Mouse (Mus musculus) skeletal muscle tissue, postnatal 0 days (tissue): Measurements from ENCODE around the gene Galr2. TPM values are rescaled to one million over a fixed set of nuclear protein-coding genes. Genes with fewer than 3 reads are reported as not detected.

Experiments used
- polyA plus RNA-seq: library from polyadenylated mRNA; unstranded; fragments of >200 nt; fragmentation: Nextera tagmentation; extraction: Ambion mirVana; gene quantifications from 2 replicates; pipeline ENCODE4 v1.2.1, GENCODE M21; 2015

The Galr2 gene
- polyA plus RNA-seq = 0.37 and 0.53 TPM in 2 replicates

DNA sequence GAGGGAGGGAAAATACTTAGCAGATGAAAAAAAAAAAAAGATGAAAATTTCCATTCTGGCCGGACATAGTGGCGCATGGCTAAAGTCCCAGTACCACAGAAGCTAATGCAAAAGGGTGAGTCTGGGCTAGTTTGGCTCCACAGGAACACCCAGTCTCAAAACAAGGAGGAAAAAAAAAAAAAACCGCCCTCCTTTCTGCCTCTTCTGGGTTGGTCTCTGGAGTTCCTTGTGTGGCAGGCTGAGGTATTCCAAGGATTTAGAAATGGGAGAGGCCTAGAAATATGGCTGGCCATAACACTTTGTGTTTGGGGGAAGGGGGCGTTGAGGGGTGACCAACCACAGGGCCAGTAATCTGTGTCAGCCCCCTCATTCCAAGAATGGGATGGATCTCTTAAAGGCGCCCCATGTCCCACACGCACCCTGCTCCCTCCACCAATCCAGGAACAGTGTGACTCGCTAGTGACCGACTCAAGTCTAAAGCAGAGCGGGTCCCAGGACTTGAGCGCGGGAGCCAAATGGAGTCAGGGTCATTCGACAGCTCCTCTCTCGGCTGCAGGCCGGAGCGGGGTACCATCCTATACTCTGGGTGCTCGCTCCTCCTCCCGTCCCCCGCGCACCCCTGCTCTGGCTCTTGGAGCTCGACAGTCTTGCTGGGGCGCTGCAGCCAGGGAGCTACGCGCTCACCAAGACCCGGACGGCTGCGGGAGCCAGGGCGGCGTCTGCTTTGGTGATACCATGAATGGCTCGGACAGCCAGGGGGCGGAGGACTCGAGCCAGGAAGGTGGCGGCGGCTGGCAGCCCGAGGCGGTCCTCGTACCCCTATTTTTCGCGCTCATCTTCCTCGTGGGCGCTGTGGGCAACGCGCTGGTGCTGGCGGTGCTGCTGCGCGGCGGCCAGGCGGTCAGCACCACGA lies at the start of gene Galr2:
Gene Galr2, plus strand, starts transcription at position 189 of the 913 bp plus-strand sequence.

DNA sequence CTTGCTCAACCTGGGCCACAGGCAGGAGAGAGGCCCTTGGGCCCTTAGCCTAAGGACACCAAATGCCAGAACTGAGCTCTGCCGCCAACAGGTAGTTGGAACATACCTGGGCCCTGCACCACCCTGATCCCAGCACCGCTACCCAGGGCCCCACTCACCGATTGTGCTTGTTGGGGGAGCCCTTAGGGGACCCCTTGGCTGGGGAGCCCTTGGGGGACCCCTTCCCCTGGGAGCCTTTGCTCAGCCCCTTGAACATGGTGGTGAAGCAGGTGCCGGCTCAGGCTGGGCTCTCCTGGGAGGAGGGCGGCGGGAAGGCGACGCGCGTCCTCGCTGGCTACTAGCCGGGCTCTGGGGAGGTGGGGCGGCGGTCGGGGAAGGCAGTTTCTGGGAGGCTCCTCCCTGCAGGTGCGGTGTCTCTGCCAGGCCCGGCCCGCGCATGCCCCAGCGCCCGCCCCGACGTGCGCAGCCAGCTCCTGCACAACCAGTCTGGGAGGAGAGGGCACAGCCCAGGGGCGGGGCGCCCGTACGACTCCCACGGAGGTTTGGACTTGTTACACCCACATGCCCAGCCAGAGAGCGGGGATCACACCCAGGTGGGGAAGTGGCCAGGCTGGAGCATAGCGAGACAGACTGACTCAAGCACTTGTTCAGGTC lies 42.9 kb upstream of the Galr2 start, which contains the start of gene Evpl:
Gene Evpl, minus strand, starts transcription at position 336 of the 654 bp plus-strand sequence.

DNA sequence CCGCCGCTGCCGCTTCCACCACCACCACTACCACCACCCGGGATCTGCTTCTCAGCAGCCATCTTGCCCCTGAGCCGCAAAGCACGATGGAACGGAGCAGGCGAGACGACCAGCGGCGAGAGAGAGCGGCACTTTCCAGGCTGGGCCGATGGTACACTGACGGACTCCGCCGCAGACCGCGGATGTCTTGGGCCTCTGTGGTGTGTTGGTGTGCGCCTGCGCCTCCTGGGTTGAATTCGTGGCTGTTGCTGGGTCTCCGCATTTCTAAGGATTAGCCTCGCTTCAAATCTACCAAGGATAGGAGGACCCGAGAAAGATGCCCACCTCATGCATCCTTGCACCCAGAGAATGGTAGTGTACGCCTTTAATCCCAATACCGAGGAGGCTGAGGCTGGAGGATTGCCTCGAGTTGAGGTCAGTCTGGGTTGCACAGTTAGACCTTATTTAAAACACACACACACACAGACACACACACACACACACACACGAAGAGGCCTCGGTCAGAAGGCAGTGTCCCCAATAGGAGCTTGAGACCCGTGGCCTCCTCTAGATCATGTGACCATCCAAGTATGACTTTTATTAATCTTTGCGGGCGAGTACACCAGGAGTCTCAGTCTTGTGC lies 6.6 kb upstream of the Galr2 start, which contains the start of gene Srp68:
Gene Srp68, minus strand, starts transcription at position 173 of the 622 bp plus-strand sequence.

DNA sequence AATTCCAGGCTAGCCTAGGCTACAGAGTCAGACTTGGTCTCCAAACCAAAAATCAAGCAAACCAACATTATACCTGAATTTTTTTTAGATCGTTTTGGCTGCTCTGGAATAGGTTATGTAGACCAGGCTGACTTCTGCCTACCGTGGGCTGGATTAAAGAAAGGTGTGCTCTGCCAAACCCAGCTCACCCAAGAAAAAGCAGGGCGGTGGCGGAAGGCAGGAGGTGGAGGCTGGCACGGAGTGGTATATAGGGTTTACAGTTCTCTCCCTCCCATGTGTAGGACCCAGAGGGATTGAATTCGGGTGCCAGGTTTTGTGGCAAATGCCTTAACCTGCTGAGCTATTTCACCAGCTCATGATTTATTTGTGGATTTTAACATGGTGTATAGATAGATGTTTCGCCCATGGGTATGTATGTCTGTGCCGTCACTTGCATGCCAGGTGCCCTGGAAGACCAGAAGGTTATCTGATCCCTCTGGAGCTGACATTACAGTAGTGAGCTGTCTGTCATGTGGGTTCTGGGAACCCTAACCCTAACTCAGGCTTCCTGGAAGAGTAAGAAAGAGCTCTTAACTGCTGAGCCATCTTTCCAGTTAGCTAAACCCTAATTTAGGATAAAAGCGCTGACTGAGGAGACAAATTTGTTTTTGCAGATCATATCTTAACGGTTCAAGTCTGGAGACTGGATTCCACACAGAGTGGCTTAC lies 26.4 kb downstream of the Galr2 start, which contains the start of gene Exoc7:
Gene Exoc7, minus strand, starts transcription at position 215 of the 707 bp plus-strand sequence.

Other genes starting within 250 kb of the Galr2 start
- gene Unc13d, start 203.0 kb upstream of the Galr2 start, polyA plus RNA-seq = 1.6 and 2.0 TPM in 2 replicates
- 72.0 and 74.4 TPM in 2 replicates for gene Wbp2, start 193.9 kb upstream of the Galr2 start, polyA plus RNA-seq
- 29.1 and 38.2 TPM in 2 replicates for gene Trim47, start 153.7 kb upstream of the Galr2 start, polyA plus RNA-seq
- gene Trim65, start 149.8 kb upstream of the Galr2 start, polyA plus RNA-seq = 2.2 and 2.3 TPM in 2 replicates
- 78.7 and 82.2 TPM in 2 replicates for gene Mrpl38, start 142.1 kb upstream of the Galr2 start, polyA plus RNA-seq
- gene Fbf1, start 112.8 kb upstream of the Galr2 start, polyA plus RNA-seq = 8.8 TPM in 2 replicates
- gene Ten1, start 82.1 kb upstream of the Galr2 start, polyA plus RNA-seq = 30.5 and 34.0 TPM in 2 replicates
- 29.7 and 37.4 TPM in 2 replicates for gene Acox1, start 81.9 kb upstream of the Galr2 start, polyA plus RNA-seq
- 0.46 and 1.4 TPM in 2 replicates for gene Evpl, start 42.9 kb upstream of the Galr2 start, polyA plus RNA-seq
- gene Srp68, start 6.7 kb upstream of the Galr2 start, polyA plus RNA-seq = 70.8 and 73.0 TPM in 2 replicates
- gene Exoc7, start 26.3 kb downstream of the Galr2 start, polyA plus RNA-seq = 56.0 and 57.2 TPM in 2 replicates
- 0.10 and 0.19 TPM in 2 replicates for gene Foxj1, start 54.5 kb downstream of the Galr2 start, polyA plus RNA-seq
- 9.4 and 9.8 TPM in 2 replicates for gene Rnf157, start 132.1 kb downstream of the Galr2 start, polyA plus RNA-seq
- gene Ubald2, start 153.2 kb downstream of the Galr2 start, polyA plus RNA-seq = 25.1 and 26.3 TPM in 2 replicates
- gene Qrich2, start 185.3 kb downstream of the Galr2 start, polyA plus RNA-seq = not detected in 2 replicates
- 52.5 and 54.6 TPM in 2 replicates for gene Prpsap1, start 213.3 kb downstream of the Galr2 start, polyA plus RNA-seq
- gene Sphk1, start 250.0 kb downstream of the Galr2 start, polyA plus RNA-seq = 1.7 and 3.4 TPM in 2 replicates